Mouse (Mus musculus) liver, embryonic 14.5 days (tissue): ENCODE measurements around the gene Stip1. TPM values are rescaled to one million over a fixed set of nuclear protein-coding genes. Genes with fewer than 3 reads are reported as not detected.
"Not testable (repeated sequence)": the region's sequence is repeated elsewhere in the genome, so short reads cannot be mapped to it uniquely, and the experiment has no call there.

Experiments
- ATAC-seq: fragments of 200-750 bp; cut with Nextera tagmentation; 2 replicates; pipeline ENCODE4 v1.8.0; 2017; ENCODE audit warnings: moderate number of reproducible peaks, mild to moderate bottlenecking, moderate library complexity; ENCODE audit not compliant: insufficient read depth
- DNase-seq, 3 experiments: peaks; one replicate each; pipeline ENCODE4 v3.0.0-alpha.2; 2012 to 2013; ENCODE audit warnings: low read depth in 3 of 3, low spot score in 3 of 3
- H3K27ac ChIP-seq: fragments of 300-500 bp; sonication (generic); 2 replicates; pipeline ENCODE4 v1.5.1; 2014; ENCODE audit warnings: moderate library complexity, mild to moderate bottlenecking, control low read depth, inconsistent platforms
- H3K27me3 ChIP-seq: fragments of 300-500 bp; sonication (generic); 2 replicates; pipeline ENCODE4 v1.6.1; 2014; ENCODE audit warnings: mild to moderate bottlenecking, low read length, moderate library complexity; ENCODE audit not compliant: control insufficient read depth, insufficient read depth
- H3K36me3 ChIP-seq: fragments of 300-500 bp; sonication (generic); replicated peaks from 2 replicates; pipeline ENCODE4 v1.6.1; 2014; ENCODE audit warnings: low read depth; ENCODE audit not compliant: control insufficient read depth, insufficient read depth
- H3K4me1 ChIP-seq, 2 experiments: fragments of 200-500 bp in 1 of 2; fragments of 300-500 bp in 1 of 2; sonication (generic) in 1 of 2; replicated peaks; 2 replicates each; pipeline ENCODE4 v1.6.1; 2012 to 2014; ENCODE audit warnings: antibody characterized with exemption in 1 of 2, inconsistent platforms in 1 of 2, low read length in 1 of 2; ENCODE audit not compliant: control insufficient read depth in 2 of 2, insufficient read depth in 2 of 2
- H3K4me2 ChIP-seq: fragments of 300-500 bp; sonication (generic); 2 replicates; pipeline ENCODE4 v1.6.1; 2014; ENCODE audit warnings: low read depth, mild to moderate bottlenecking, control low read depth, moderate library complexity
- H3K4me3 ChIP-seq, 2 experiments: fragments of 200-500 bp in 1 of 2; fragments of 300-500 bp in 1 of 2; sonication (generic) in 1 of 2; 2 replicates each; pipeline ENCODE4 v1.5.1; 2012 to 2014; ENCODE audit warnings: low read depth in 2 of 2, low read length in 2 of 2, mild to moderate bottlenecking in 2 of 2, control low read depth in 1 of 2, inconsistent platforms in 1 of 2, moderate library complexity in 1 of 2; ENCODE audit not compliant: insufficient read depth in 1 of 2
- H3K9ac ChIP-seq: fragments of 300-500 bp; sonication (generic); replicated peaks from 2 replicates; pipeline ENCODE4 v1.6.1; 2014; ENCODE audit warnings: mild to moderate bottlenecking, control low read depth, moderate library complexity
- H3K9me3 ChIP-seq: fragments of 300-500 bp; sonication (generic); 2 replicates; pipeline ENCODE4 v1.6.1; 2016; ENCODE audit warnings: low read length, mixed read lengths; ENCODE audit not compliant: control insufficient read depth
- CTCF ChIP-seq: IDR thresholded peaks from 2 replicates; pipeline ENCODE4 v1.5.1; 2016; ENCODE audit warnings: antibody characterized with exemption, low read depth, control low read depth
- EP300 ChIP-seq: IDR thresholded peaks from 2 replicates; pipeline ENCODE4 v1.6.1; 2016; ENCODE audit warnings: antibody characterized with exemption, low read depth
- WGBS: fragments of 180-500 bp; shearing (Covaris S2); extraction: QIAGEN DNeasy Blood & Tissue Kit; methylation state at CpG from one replicate; pipeline ENCODE4 v1.1.7; 2014; ENCODE audit not compliant: insufficient replicate concordance; 5-methylcytosine and 5-hydroxymethylcytosine counted together
- polyA plus RNA-seq, 2 experiments: library from polyadenylated mRNA; depleted of rRNA in 1 of 2; stranded (reverse) in 1 of 2; unstranded in 1 of 2; fragments of >200 nt; fragmentation: Nextera tagmentation in 1 of 2; extraction: Ambion mirVana in 1 of 2; gene quantifications; 2 replicates each; pipeline versions ENCODE4 v1.2.1 to v1.2.3; 2012 to 2014

Stip1 gene
- polyA plus RNA-seq, 2 experiments: 86.2 to 113 TPM

- ATAC-seq: peak; percentile 93
Observed at GRCm38 (mm10) chr19:6992011-6992858, 47.5 kb downstream of the Stip1 start, which contains the start of gene Dnajc4. Gene Dnajc4, minus strand, starts transcription at chr19:6992572.

GRCm38 (mm10) chr19:6991166-6991565, 48.6 kb downstream of the Stip1 start:
- not testable (repeated sequence) for H3K9me3 ChIP-seq, H3K9ac ChIP-seq, DNase-seq, H3K27me3 ChIP-seq, H3K36me3 ChIP-seq, H3K27ac ChIP-seq, H3K4me3 ChIP-seq, ATAC-seq
- H3K4me2 ChIP-seq: peak overlapping the region; percentile 99; the same call in 1 of the 2 replicates
- 75% methylated on average over 6 of the region's 6 CpGs for WGBS
- H3K4me1 ChIP-seq: peaks cover 23 to 29% of the 10 kb centered on the region in 2 experiments

More at GRCm38 (mm10) chr19:6992011-6992858, 47.5 kb downstream of the Stip1 start, which contains the start of gene Dnajc4:
- Histone ChIP-seq H3K4me3 (peak within 1 kb of the TSS; percentile 80 to 82), H3K27ac (peak within 1 kb of the TSS; percentile 63), H3K9ac (peak within 1 kb of the TSS; percentile 78), H3K9me3 (no peaks in the 10 kb centered on the region), H3K27me3 (no peaks in the 10 kb centered on the region), H3K4me2 (peak within 1 kb of the TSS; percentile 99), H3K36me3 (no peaks in the 10 kb centered on the region), H3K4me1 (peaks cover 20 to 24% of the 10 kb centered on the region in 2 experiments)
- peak; percentile 96 to 98 (median 97) for DNase-seq
- 2% methylated on average over 37 of the region's 37 CpGs for whole genome bisulfite sequencing
- TF ChIP-seq EP300 (no peak), CTCF (0 out of 2 replicates have a peak, but pooled peaks have one; percentile 28)

- no peak overlapping the region for H3K4me2 ChIP-seq
- H3K9ac ChIP-seq: no peak overlapping the region
- no peak overlapping the region for H3K4me3 ChIP-seq
- TF ChIP-seq CTCF (no peak), EP300 (no peak)
- H3K36me3 ChIP-seq: no peaks in the 10 kb centered on the region
- WGBS: 79% methylated on average over 6 of the region's 6 CpGs
- no peaks in the 10 kb centered on the region for H3K9me3 ChIP-seq
- no peak for DNase-seq
- H3K27ac ChIP-seq: no peak overlapping the region
- ATAC-seq: no peak
- H3K4me1 ChIP-seq: peaks cover 27 to 30% of the 10 kb centered on the region in 2 experiments
- no peaks in the 10 kb centered on the region for H3K27me3 ChIP-seq
Observed at GRCm38 (mm10) chr19:6990712-6991111, 49.1 kb downstream of the Stip1 start.

DNA sequence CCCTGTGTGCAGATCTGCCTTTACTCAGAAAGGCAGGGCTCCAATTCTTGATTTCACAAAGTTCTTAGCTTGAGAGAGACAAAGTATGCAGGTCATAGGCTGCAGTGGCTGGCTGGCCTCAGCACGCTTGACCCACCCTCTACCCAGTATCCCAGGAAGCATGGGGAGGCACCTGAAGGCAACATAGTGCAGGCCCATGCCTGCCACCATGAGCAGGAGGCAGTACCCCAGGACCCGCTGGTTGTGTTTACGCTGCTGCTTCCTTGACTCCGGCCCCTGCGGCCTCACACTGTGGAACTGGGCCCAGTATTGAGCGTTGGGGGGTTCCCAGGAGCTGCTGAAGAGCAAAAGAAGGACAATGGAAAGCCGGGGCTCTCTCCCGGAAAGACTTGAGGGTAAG, 50.5 kb downstream of the Stip1 start:
- H3K4me3 ChIP-seq: no peak overlapping the region
- WGBS: 80% methylated on average over 8 of the region's 8 CpGs
- DNase-seq (no peak), ATAC-seq (no peak)
- H3K9ac ChIP-seq: no peak overlapping the region
- TF ChIP-seq CTCF (no peak), EP300 (no peak)
- no peaks in the 10 kb centered on the region for H3K9me3 ChIP-seq
- no peak overlapping the region for H3K27ac ChIP-seq
- H3K27me3 ChIP-seq: no peaks in the 10 kb centered on the region
- peaks cover 24 to 25% of the 10 kb centered on the region in 2 experiments for H3K4me1 ChIP-seq
- no peaks in the 10 kb centered on the region for H3K36me3 ChIP-seq
- H3K4me2 ChIP-seq: no peak overlapping the region

DNA sequence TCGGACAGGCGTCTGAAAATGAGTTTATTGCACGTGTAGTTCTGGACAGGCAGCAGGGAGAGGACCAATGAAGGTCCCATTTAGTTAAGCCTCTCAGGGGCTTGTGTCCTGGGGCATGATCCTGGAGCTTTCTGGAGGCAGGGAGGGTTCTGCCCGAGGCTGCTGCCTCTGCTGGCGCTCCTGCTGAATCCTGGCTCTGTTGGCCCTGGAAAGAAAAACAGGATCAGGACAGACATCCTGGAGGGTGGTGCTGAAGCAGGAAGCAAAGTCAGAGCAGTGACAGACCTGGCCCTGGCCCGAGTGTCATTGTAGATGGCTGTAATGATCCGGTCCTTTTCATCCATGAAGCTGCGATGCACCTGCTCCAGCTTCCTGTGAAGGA, 51.9 kb downstream of the Stip1 start:
- Histone ChIP-seq H3K9me3 (no peaks in the 10 kb centered on the region), H3K9ac (peak overlapping the region; percentile 62), H3K4me3 (peak overlapping the region; percentile 51 to 64), H3K36me3 (no peaks in the 10 kb centered on the region), H3K27me3 (no peaks in the 10 kb centered on the region), H3K27ac (no peak overlapping the region), H3K4me1 (peaks cover 19 to 21% of the 10 kb centered on the region in 2 experiments), H3K4me2 (peak overlapping the region; percentile 76)
- DNase-seq (no peak), ATAC-seq (no peak)
- TF ChIP-seq CTCF: no peak
- TF ChIP-seq EP300: no peak
- WGBS: 5% methylated on average over 8 of the region's 8 CpGs
